Mouse (Mus musculus) forebrain, embryonic 11.5 days (tissue): ENCODE results near the gene Fam136a. TPM values are rescaled to one million over a fixed set of nuclear protein-coding genes. Genes with fewer than 3 reads are reported as not detected.

ENCODE experiments used
- ATAC-seq: fragments of 200-750 bp; cut with Nextera tagmentation; replicated peaks from 2 replicates; pipeline ENCODE4 v1.8.0; 2017; ENCODE audit warnings: moderate TSS enrichment; ENCODE audit not compliant: low FRiP score
- DNase-seq: peaks from one replicate; pipeline ENCODE4 v3.0.0-alpha.2; 2017; ENCODE audit warnings: low spot score
- H3K27ac ChIP-seq: fragments of 300-500 bp; sonication (generic); 2 replicates; pipeline ENCODE4 v1.5.1; 2014; ENCODE audit warnings: low read depth, low read length
- H3K27me3 ChIP-seq: fragments of 300-500 bp; sonication (generic); 2 replicates; pipeline ENCODE4 v1.6.1; 2014; ENCODE audit warnings: mild to moderate bottlenecking, low read length, mixed read lengths; ENCODE audit not compliant: control insufficient read depth, insufficient read depth
- H3K36me3 ChIP-seq: fragments of 300-500 bp; sonication (generic); 2 replicates; pipeline ENCODE4 v1.6.1; 2014; ENCODE audit warnings: mild to moderate bottlenecking, low read length, moderate library complexity, mixed read lengths; ENCODE audit not compliant: control insufficient read depth, insufficient read depth
- H3K4me1 ChIP-seq: fragments of 300-500 bp; sonication (generic); replicated peaks from 2 replicates; pipeline ENCODE4 v1.6.1; 2014; ENCODE audit warnings: low read length, mixed read lengths; ENCODE audit not compliant: control insufficient read depth, insufficient read depth
- H3K4me2 ChIP-seq: fragments of 300-500 bp; sonication (generic); 2 replicates; pipeline ENCODE4 v1.6.1; 2014; ENCODE audit warnings: low read depth, mild to moderate bottlenecking, low read length, moderate library complexity, mixed read lengths; ENCODE audit not compliant: severe bottlenecking
- H3K4me3 ChIP-seq: fragments of 300-500 bp; sonication (generic); 2 replicates; pipeline ENCODE4 v1.5.1; 2014; ENCODE audit warnings: low read depth, low read length
- H3K9ac ChIP-seq: fragments of 300-500 bp; sonication (generic); 2 replicates; pipeline ENCODE4 v1.6.1; 2014; ENCODE audit warnings: low read length
- H3K9me3 ChIP-seq: fragments of 300-500 bp; sonication (generic); 2 replicates; pipeline ENCODE4 v1.6.1; 2016; ENCODE audit warnings: low read length, mixed read lengths; ENCODE audit not compliant: control insufficient read depth
- WGBS: fragments of 180-500 bp; shearing (Covaris S2); extraction: QIAGEN DNeasy Blood & Tissue Kit; methylation state at CpG from one replicate; pipeline ENCODE4 v1.1.7; 2014; 5-methylcytosine and 5-hydroxymethylcytosine counted together
- polyA plus RNA-seq: library from polyadenylated mRNA; unstranded; fragments of >200 nt; fragmentation: Nextera tagmentation; extraction: Ambion mirVana; gene quantifications from 2 replicates; pipeline ENCODE4 v1.2.1, GENCODE M21; 2014

Fam136a gene
- 164 and 168 TPM in 2 replicates for polyA plus RNA-seq

DNA sequence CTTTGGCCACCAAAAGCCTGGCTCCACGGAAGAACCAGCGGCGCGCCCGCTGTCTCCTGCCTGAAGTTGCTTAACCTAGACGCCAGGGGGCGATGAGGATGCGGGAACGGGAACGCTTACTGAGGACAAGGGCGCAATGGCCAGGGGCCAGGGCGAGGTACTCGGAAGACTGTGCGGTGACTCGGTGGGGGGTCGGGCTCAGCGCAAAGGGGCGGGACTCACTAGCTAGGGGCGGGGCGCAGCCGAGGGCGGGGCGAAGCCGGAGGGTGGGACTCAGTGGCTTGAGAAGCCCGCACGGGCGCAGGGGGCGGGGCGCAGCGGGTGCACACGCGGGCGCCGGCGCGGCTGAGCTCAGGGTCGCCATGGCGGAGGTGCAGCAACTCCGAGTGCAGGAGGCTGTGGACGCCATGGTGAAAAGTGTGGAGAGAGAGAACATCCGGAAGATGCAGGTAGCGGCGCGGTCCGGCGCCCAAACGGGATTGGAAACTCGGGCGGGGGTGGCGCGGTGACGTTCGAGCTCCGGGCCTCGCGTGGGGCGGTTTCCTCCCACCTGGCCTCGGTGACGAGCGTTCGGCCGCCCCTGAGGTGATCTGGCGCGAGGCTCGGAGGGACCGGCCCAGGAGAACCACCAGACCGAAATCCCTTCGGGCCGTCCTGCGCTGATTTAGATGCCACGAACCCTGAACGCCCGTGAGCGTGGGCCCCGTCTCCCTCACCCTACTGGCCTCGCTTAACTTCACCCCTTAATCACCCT, at the start of gene Fam136a:
Gene Fam136a (plus strand): TSS at position 276 of the 754 bp plus-strand sequence.
- H3K9ac ChIP-seq = peak within 1 kb of the TSS; percentile 90
- peak within 1 kb of the TSS; percentile 90 for H3K4me2 ChIP-seq
- peak; percentile 94 for ATAC-seq
- H3K27ac ChIP-seq = no peak within 1 kb of the TSS; the same call in 1 of the 2 replicates
- H3K9me3 ChIP-seq = no peaks in the 10 kb centered on the region
- peaks cover 4% of the 10 kb centered on the region for H3K4me1 ChIP-seq
- no peaks in the 10 kb centered on the region for H3K27me3 ChIP-seq
- WGBS = under 1% methylated on average over 72 of the region's 76 CpGs
- H3K4me3 ChIP-seq = peak within 1 kb of the TSS; percentile 66
- no peaks in the 10 kb centered on the region for H3K36me3 ChIP-seq
- peak; percentile 100 for DNase-seq

- DNase-seq (no peak), ATAC-seq (no peak)
- Histone ChIP-seq H3K9me3 (no peaks in the 10 kb centered on the region), H3K4me2 (no peak overlapping the region), H3K36me3 (no peaks in the 10 kb centered on the region), H3K9ac (no peak overlapping the region), H3K27ac (no peak overlapping the region), H3K4me3 (no peak overlapping the region), H3K27me3 (no peaks in the 10 kb centered on the region), H3K4me1 (no peaks in the 10 kb centered on the region)
- 64% methylated on average over 1 of the region's 1 CpGs for WGBS
Measured at GRCm38 (mm10) chr6:86317066-86317465, 48.4 kb upstream of the Fam136a start.

- Histone ChIP-seq H3K36me3 (no peaks in the 10 kb centered on the region), H3K27ac (no peak overlapping the region), H3K27me3 (no peaks in the 10 kb centered on the region), H3K4me2 (no peak overlapping the region), H3K4me3 (no peak overlapping the region), H3K4me1 (no peaks in the 10 kb centered on the region), H3K9me3 (no peaks in the 10 kb centered on the region), H3K9ac (no peak overlapping the region)
- DNase-seq (no peak), ATAC-seq (no peak)
- WGBS = 87% methylated on average over 4 of the region's 4 CpGs
Measured at GRCm38 (mm10) chr6:86318855-86319254, 46.6 kb upstream of the Fam136a start.

DNA sequence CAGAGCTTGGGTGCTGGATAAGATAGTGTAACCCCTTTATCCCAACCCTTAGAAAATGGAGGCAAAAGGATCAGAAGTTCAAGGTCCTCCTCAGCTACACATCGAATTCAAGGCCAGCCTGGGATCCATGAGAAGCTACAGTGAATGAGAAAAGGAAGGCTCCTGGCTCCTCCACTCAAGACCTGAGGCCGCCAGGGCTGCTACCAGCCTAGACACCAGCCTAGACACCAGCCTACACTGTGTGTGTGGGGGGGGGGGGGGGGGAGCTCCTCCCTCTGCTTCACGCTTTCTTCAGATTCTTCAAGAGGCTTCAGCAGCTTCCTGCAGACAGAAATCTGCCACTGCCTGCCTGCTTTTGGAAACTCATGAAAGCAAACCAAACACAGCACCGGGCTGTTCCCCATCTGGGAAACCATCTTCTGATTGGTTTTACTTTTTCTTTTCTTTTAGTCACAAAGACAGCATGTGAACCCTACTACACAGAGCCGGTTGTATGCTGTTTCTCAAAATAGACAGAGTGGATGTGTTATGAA, 43.3 kb upstream of the Fam136a start:
- H3K9me3 ChIP-seq = no peaks in the 10 kb centered on the region
- no peaks in the 10 kb centered on the region for H3K36me3 ChIP-seq
- ATAC-seq (no peak), DNase-seq (no peak)
- H3K4me2 ChIP-seq = no peak overlapping the region
- H3K9ac ChIP-seq = no peak overlapping the region
- 87% methylated on average over 5 of the region's 5 CpGs for WGBS
- no peaks in the 10 kb centered on the region for H3K27me3 ChIP-seq
- H3K4me3 ChIP-seq = no peak overlapping the region
- no peaks in the 10 kb centered on the region for H3K4me1 ChIP-seq
- no peak overlapping the region for H3K27ac ChIP-seq

DNA sequence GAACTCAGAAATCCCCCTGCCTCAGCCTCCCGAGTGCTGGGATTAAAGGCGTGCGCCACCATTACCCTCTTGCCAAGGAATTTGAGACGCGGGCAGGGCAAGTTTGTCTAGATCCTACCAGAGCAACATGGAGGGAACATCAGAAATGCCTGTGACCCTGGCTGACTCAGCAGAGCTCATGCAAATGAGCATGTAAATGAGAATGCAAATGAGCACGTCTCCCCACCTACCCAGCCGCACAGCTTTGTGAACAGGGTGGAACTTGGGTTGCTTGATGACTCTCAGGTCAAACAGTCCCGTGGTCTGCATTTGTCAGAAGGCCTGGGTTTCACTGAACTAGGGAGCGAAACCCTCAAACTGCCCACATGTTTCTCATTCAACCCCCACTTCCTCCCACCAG, 42.5 kb upstream of the Fam136a start:
- WGBS = 93% methylated on average over 9 of the region's 9 CpGs
- Histone ChIP-seq H3K4me2 (no peak overlapping the region), H3K27me3 (no peaks in the 10 kb centered on the region), H3K4me1 (no peaks in the 10 kb centered on the region), H3K4me3 (no peak overlapping the region), H3K9ac (no peak overlapping the region), H3K9me3 (no peaks in the 10 kb centered on the region), H3K27ac (no peak overlapping the region), H3K36me3 (no peaks in the 10 kb centered on the region)
- DNase-seq = no peak
- no peak for ATAC-seq

- Histone ChIP-seq H3K27me3 (no peaks in the 10 kb centered on the region), H3K4me2 (no peak overlapping the region), H3K4me1 (no peaks in the 10 kb centered on the region), H3K27ac (no peak overlapping the region), H3K36me3 (no peaks in the 10 kb centered on the region), H3K9me3 (no peaks in the 10 kb centered on the region), H3K9ac (no peak overlapping the region), H3K4me3 (no peak overlapping the region)
- WGBS = 75% methylated on average over 3 of the region's 3 CpGs
- ATAC-seq = no peak
- DNase-seq = no peak
Measured at GRCm38 (mm10) chr6:86324400-86324799, 41.0 kb upstream of the Fam136a start.

- WGBS = 90% methylated on average over 5 of the region's 5 CpGs
- ATAC-seq = no peak
Measured at GRCm38 (mm10) chr6:86325646-86326045, 39.8 kb upstream of the Fam136a start.

GRCm38 (mm10) chr6:86326866-86327265, 38.6 kb upstream of the Fam136a start:
- H3K27me3 ChIP-seq = no peaks in the 10 kb centered on the region
- no peaks in the 10 kb centered on the region for H3K36me3 ChIP-seq
- no peak for DNase-seq
- H3K9me3 ChIP-seq = no peaks in the 10 kb centered on the region; the same call in 1 of the 2 replicates
- ATAC-seq = no peak
- no peak overlapping the region for H3K27ac ChIP-seq
- H3K9ac ChIP-seq = no peak overlapping the region
- H3K4me1 ChIP-seq = no peaks in the 10 kb centered on the region
- no peak overlapping the region for H3K4me2 ChIP-seq
- no peak overlapping the region for H3K4me3 ChIP-seq
- 95% methylated on average over 18 of the region's 18 CpGs for WGBS

More at GRCm38 (mm10) chr6:86325646-86326045, 39.8 kb upstream of the Fam136a start:
- DNase-seq = no peak
- no peaks in the 10 kb centered on the region; the same call in 1 of the 2 replicates for H3K9me3 ChIP-seq
- H3K4me2 ChIP-seq = no peak overlapping the region
- no peak overlapping the region for H3K4me3 ChIP-seq
- H3K27ac ChIP-seq = no peak overlapping the region
- H3K4me1 ChIP-seq = no peaks in the 10 kb centered on the region
- no peak overlapping the region for H3K9ac ChIP-seq
- H3K27me3 ChIP-seq = no peaks in the 10 kb centered on the region
- no peaks in the 10 kb centered on the region for H3K36me3 ChIP-seq

GRCm38 (mm10) chr6:86328369-86328768, 37.1 kb upstream of the Fam136a start:
- 69% methylated on average over 3 of the region's 3 CpGs for WGBS
- DNase-seq = no peak
- no peak overlapping the region for H3K4me3 ChIP-seq

More at GRCm38 (mm10) chr6:86328369-86328768, 37.1 kb upstream of the Fam136a start:
- Histone ChIP-seq H3K27ac (no peak overlapping the region), H3K27me3 (no peaks in the 10 kb centered on the region), H3K9me3 (no peaks in the 10 kb centered on the region; the same call in 1 of the 2 replicates), H3K4me1 (no peaks in the 10 kb centered on the region), H3K36me3 (no peaks in the 10 kb centered on the region), H3K9ac (no peak overlapping the region), H3K4me2 (no peak overlapping the region)
- no peak for ATAC-seq
